Mouse (Mus musculus): Measurements from ENCODE around the gene LTO1. TPM values are rescaled to one million over a fixed set of nuclear protein-coding genes. Genes with fewer than 3 reads are reported as not detected.
A peak's percentile ranks its signal among the peaks of the same experiment; 100 is the strongest.
"Not testable (repeated sequence)": the region's sequence is repeated elsewhere in the genome, so short reads cannot be mapped to it uniquely, and the experiment has no call there.

Gene LTO1
- polyA plus RNA-seq, 1 experiment from 2014 or later = 11.6 TPM

- Histone ChIP-seq H3K36me3 (no peaks in the 10 kb centered on the region), H3K27me3 (replicated peaks) (peaks cover 86% of the 10 kb centered on the region), H3K27ac (no peak overlapping the region), H3K9ac (no peak overlapping the region), H3K4me3 (no peak overlapping the region), H3K9me3 (replicated peaks) (no peaks in the 10 kb centered on the region), H3K4me2 (no peak overlapping the region), H3K4me1 (peaks cover 26% of the 10 kb centered on the region)
- WGBS (ENCODE audit: insufficient replicate concordance) = 43% methylated on average over 6 of the region's 6 CpGs
- ATAC-seq = no peak
These were observed 22.6 kb upstream of the LTO1 start for GRCm38 (mm10) chr7:144892322-144892721.

GRCm38 (mm10) chr7:144894191-144894590 is 20.7 kb upstream of the LTO1 start:
- no peaks in the 10 kb centered on the region for H3K9me3 ChIP-seq (replicated peaks)
- no peaks in the 10 kb centered on the region for H3K36me3 ChIP-seq
- WGBS (ENCODE audit: insufficient replicate concordance) = 11% methylated on average over 5 of the region's 5 CpGs
- H3K27ac ChIP-seq = no peak overlapping the region
- no peak overlapping the region for H3K9ac ChIP-seq
- no peak for ATAC-seq
- peak overlapping the region; percentile 82; the same call in 1 of the 2 replicates for H3K4me2 ChIP-seq
- no peak overlapping the region for H3K4me3 ChIP-seq
- H3K4me1 ChIP-seq = peaks cover 26% of the 10 kb centered on the region
- peaks cover 86% of the 10 kb centered on the region for H3K27me3 ChIP-seq (replicated peaks)

- H3K9me3 ChIP-seq (replicated peaks) = no peaks in the 10 kb centered on the region
- H3K4me3 ChIP-seq = peak overlapping the region; percentile 52; the same call in 1 of the 2 replicates
- no peaks in the 10 kb centered on the region for H3K36me3 ChIP-seq
- H3K27ac ChIP-seq = no peak overlapping the region
- no peak overlapping the region for H3K9ac ChIP-seq
- H3K4me2 ChIP-seq = peak overlapping the region; percentile 82
- WGBS (ENCODE audit: insufficient replicate concordance) = 9% methylated on average over 4 of the region's 4 CpGs
- peaks cover 26% of the 10 kb centered on the region for H3K4me1 ChIP-seq
- ATAC-seq = no peak
- H3K27me3 ChIP-seq (replicated peaks) = peaks cover 86% of the 10 kb centered on the region
These were observed 20.2 kb upstream of the LTO1 start for GRCm38 (mm10) chr7:144894706-144895105.

- 2% methylated on average over 37 of the region's 37 CpGs for WGBS (ENCODE audit: insufficient replicate concordance)
- H3K9ac ChIP-seq = peak overlapping the region; percentile 25; the same call in 1 of the 2 replicates
These were observed 19.4 kb upstream of the LTO1 start for GRCm38 (mm10) chr7:144895305-144896111.

GRCm38 (mm10) chr7:144896294-144897218 is 18.3 kb upstream of the LTO1 start, which contains the start of gene Fgf15:
TSS of gene Fgf15 (plus strand) at chr7:144896531.
- ATAC-seq = peak; percentile 40; the same call in 1 of the 2 replicates
- H3K27ac ChIP-seq = no peak within 1 kb of the TSS

More at GRCm38 (mm10) chr7:144895305-144896111, 19.4 kb upstream of the LTO1 start:
- no peaks in the 10 kb centered on the region for H3K9me3 ChIP-seq (replicated peaks)
- H3K27ac ChIP-seq = no peak overlapping the region
- no peaks in the 10 kb centered on the region for H3K36me3 ChIP-seq
- peak; percentile 66; the same call in 1 of the 2 replicates for ATAC-seq
- H3K27me3 ChIP-seq (replicated peaks) = peaks cover 87% of the 10 kb centered on the region
- H3K4me2 ChIP-seq = peak overlapping the region; percentile 82
- H3K4me3 ChIP-seq = peak overlapping the region; percentile 52
- H3K4me1 ChIP-seq = peaks cover 26% of the 10 kb centered on the region

GRCm38 (mm10) chr7:144898506-144898905 is 16.4 kb upstream of the LTO1 start:
- no peak overlapping the region for H3K9ac ChIP-seq
- no peak overlapping the region for H3K4me2 ChIP-seq
- no peak overlapping the region for H3K4me3 ChIP-seq
- H3K4me1 ChIP-seq = peaks cover 26% of the 10 kb centered on the region
- peaks cover 82% of the 10 kb centered on the region for H3K27me3 ChIP-seq (replicated peaks)
- 62% methylated on average over 6 of the region's 6 CpGs for WGBS (ENCODE audit: insufficient replicate concordance)
- no peak for ATAC-seq
- H3K9me3 ChIP-seq (replicated peaks) = no peaks in the 10 kb centered on the region
- no peaks in the 10 kb centered on the region for H3K36me3 ChIP-seq
- H3K27ac ChIP-seq = no peak overlapping the region

More at GRCm38 (mm10) chr7:144896294-144897218, 18.3 kb upstream of the LTO1 start, which contains the start of gene Fgf15:
- Histone ChIP-seq H3K4me2 (peak within 1 kb of the TSS; percentile 82), H3K9me3 (replicated peaks) (no peaks in the 10 kb centered on the region), H3K36me3 (no peaks in the 10 kb centered on the region), H3K27me3 (replicated peaks) (peaks cover 92% of the 10 kb centered on the region), H3K9ac (peak within 1 kb of the TSS; percentile 25; the same call in 1 of the 2 replicates), H3K4me1 (peaks cover 26% of the 10 kb centered on the region), H3K4me3 (peak within 1 kb of the TSS; percentile 52)
- WGBS (ENCODE audit: insufficient replicate concordance) = 2% methylated on average over 65 of the region's 65 CpGs

GRCm38 (mm10) chr7:144905514-144905913 is 9.4 kb upstream of the LTO1 start:
- not testable (repeated sequence) for H3K4me3 ChIP-seq; H3K9me3 ChIP-seq (replicated peaks); H3K27ac ChIP-seq; ATAC-seq; H3K4me2 ChIP-seq; H3K36me3 ChIP-seq; H3K9ac ChIP-seq
- Histone ChIP-seq H3K4me1 (peaks cover 15% of the 10 kb centered on the region), H3K27me3 (replicated peaks) (peaks cover 41% of the 10 kb centered on the region)
- 75% methylated on average over 3 of the region's 3 CpGs for WGBS (ENCODE audit: insufficient replicate concordance)

- Histone ChIP-seq H3K9ac (no peak overlapping the region), H3K4me2 (peak overlapping the region; percentile 46), H3K36me3 (no peaks in the 10 kb centered on the region), H3K9me3 (replicated peaks) (no peaks in the 10 kb centered on the region), H3K4me1 (peaks cover 15% of the 10 kb centered on the region), H3K4me3 (peak overlapping the region; percentile 3; the same call in 1 of the 2 replicates), H3K27ac (no peak overlapping the region), H3K27me3 (replicated peaks) (peaks cover 29% of the 10 kb centered on the region; the same call in 1 of the 2 replicates)
- 0 out of 2 replicates have a peak, but pooled peaks have one; percentile 39 for ATAC-seq
- WGBS (ENCODE audit: insufficient replicate concordance) = 9% methylated on average over 28 of the region's 28 CpGs
These were observed 8.0 kb upstream of the LTO1 start for GRCm38 (mm10) chr7:144906708-144907397.

GRCm38 (mm10) chr7:144907793-144908192 is 7.1 kb upstream of the LTO1 start:
- Histone ChIP-seq H3K4me1 (peaks cover 15% of the 10 kb centered on the region), H3K9me3 (replicated peaks) (no peaks in the 10 kb centered on the region), H3K9ac (no peak overlapping the region), H3K36me3 (no peaks in the 10 kb centered on the region), H3K4me2 (peak overlapping the region; percentile 46; the same call in 1 of the 2 replicates), H3K4me3 (no peak overlapping the region), H3K27ac (no peak overlapping the region), H3K27me3 (replicated peaks) (peaks cover 26% of the 10 kb centered on the region; the same call in 1 of the 2 replicates)
- no peak for ATAC-seq
- WGBS (ENCODE audit: insufficient replicate concordance) = 9% methylated on average over 8 of the region's 8 CpGs

- no peak overlapping the region for H3K9ac ChIP-seq
- WGBS (ENCODE audit: insufficient replicate concordance) = 53% methylated on average over 7 of the region's 7 CpGs
- H3K4me2 ChIP-seq = no peak overlapping the region
- peaks cover 26% of the 10 kb centered on the region; the same call in 1 of the 2 replicates for H3K27me3 ChIP-seq (replicated peaks)
- H3K36me3 ChIP-seq = no peaks in the 10 kb centered on the region
- no peak for ATAC-seq
- H3K9me3 ChIP-seq (replicated peaks) = no peaks in the 10 kb centered on the region
- peaks cover 15% of the 10 kb centered on the region for H3K4me1 ChIP-seq
- no peak overlapping the region for H3K4me3 ChIP-seq
- H3K27ac ChIP-seq = no peak overlapping the region
These were observed 6.2 kb upstream of the LTO1 start for GRCm38 (mm10) chr7:144908705-144909104.

- H3K4me3 ChIP-seq = no peak overlapping the region
- H3K27me3 ChIP-seq (replicated peaks) = peaks cover 15% of the 10 kb centered on the region; the same call in 1 of the 2 replicates
- H3K27ac ChIP-seq = no peak overlapping the region
- ATAC-seq = no peak
- H3K9ac ChIP-seq = no peak overlapping the region
- WGBS (ENCODE audit: insufficient replicate concordance) = 47% methylated on average over 1 of the region's 1 CpGs
- H3K9me3 ChIP-seq (replicated peaks) = no peaks in the 10 kb centered on the region
- no peak overlapping the region for H3K4me2 ChIP-seq
- H3K36me3 ChIP-seq = no peaks in the 10 kb centered on the region
- H3K4me1 ChIP-seq = peaks cover 31% of the 10 kb centered on the region
These were observed 3.8 kb upstream of the LTO1 start for GRCm38 (mm10) chr7:144911121-144911520.

All from liver, embryonic 12.5 days (tissue).